Mouse (Mus musculus): ENCODE results near the gene Ngf.

Ngf gene

DNA sequence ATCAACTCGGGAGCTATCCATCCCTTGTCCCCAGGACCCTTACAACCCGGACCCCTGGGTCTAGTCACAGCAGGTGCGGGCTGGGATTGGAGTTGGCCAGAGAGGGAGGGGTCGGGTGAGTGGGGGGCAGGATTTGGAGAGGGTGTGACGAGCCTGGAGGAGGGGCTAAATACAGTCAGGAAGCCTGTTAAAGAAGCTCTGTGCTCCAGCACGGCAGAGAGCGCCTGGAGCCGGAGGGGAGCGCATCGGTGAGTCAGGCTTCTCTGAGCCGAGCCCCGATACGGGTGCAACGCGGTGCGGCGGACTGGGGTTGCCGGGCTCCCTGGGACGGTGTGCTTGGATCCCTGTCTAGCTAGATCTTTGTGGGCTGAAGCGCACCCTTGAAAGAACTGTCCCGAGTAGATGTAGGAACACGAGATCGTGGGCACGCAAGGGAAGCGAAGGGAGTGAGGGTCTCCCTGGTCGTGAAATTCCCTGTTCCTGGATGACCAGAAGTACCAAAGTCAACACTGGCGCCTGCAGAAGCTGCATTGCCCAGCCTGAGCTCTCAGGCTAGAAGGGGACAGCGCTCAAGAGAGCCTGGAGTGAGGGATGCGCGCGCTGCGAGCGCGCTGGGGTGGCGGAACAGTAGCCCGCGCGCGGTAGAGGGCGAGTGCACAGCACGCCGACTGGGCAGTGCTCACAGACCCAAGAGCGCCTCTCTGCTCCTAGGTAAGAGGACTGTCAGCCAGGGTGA is at the start of gene Ngf:
Ngf (plus strand) TSS at position 207 of the 736 bp plus-strand sequence.
- DNase-seq (ENCODE audit: extremely low spot score, low spot score): peak; percentile 49

DNA sequence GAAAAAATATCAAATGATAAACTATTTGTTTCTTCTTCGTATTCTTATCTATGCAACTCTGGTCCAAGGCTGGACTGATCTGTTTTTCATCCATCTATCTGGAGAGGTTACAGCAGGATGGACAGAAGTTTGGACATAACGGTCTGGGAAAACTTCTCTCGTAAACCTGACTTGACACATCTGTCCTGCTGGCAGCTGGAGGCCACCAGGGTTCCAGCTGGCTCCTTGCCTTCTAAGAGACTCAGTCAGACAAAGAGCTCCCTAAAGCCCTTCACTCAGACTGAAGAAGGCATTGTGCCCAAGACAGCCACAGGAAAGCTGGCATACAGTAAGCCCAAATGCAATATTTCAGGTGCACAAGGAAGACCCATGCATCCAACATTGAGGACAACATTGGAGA is 24.2 kb upstream of the Ngf start:
- no peak for DNase-seq (ENCODE audit: extremely low spot score, low spot score)

DNA sequence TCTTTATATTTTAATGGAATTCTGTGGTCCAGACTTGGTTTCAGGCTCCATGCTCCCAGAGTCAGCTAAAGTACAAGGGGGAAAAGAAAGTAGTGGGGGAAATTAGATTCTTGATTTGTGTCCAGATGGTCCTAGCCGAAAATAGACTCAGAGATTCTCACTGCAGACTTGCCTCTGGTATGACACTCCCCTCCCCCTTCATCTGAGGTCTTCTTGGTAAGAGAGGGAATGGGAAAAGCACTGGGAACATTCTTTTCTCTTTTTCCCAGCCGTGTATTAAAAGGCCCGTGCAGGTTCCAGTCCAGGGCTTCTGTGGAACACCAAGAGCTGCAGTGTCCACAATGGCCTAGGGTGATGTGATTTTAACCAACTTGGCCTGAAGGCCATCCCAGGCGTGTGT is 23.0 kb upstream of the Ngf start:
- DNase-seq (ENCODE audit: extremely low spot score, low spot score): no peak

DNA sequence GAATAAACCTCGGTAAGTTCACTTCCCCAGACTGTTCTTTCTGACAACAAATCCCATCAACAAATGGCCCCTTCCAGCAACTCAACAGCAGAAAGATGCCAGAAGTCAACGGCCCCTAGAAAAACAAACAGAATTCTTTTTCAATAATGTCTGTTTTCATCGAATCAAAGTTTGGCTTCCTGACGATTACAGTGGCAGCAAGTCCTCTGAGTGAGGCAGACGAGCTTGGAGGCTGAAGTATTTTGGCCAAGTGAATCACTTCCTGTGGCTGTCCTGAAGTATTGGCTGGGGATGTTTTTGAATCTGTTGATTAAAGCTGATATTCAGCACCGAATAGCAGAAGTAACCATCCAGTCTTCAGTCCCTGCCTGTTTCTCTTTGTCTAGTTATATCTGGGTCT is 15.2 kb upstream of the Ngf start:
- no peak for DNase-seq (ENCODE audit: extremely low spot score, low spot score)

DNA sequence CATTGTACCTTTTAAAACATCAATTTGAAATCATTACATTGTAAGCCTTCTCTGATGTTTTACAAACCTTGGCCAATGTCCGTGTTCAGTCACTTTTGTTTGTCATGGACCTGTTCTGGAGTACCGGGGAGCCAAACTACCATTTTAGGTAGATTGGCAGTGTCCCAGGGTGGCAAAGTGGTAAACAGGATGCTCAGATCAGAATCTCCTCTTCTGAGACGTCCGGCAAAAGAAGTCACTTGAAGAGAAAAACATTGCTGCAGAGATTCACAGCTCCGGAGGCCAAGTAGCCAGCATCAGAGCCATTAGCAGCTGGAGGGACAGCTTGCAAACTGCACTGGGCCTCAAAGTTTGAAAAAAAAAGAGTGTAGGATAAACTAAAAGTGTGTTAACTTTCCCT is 9.2 kb upstream of the Ngf start:
- no peak for DNase-seq (ENCODE audit: extremely low spot score, low spot score)

DNA sequence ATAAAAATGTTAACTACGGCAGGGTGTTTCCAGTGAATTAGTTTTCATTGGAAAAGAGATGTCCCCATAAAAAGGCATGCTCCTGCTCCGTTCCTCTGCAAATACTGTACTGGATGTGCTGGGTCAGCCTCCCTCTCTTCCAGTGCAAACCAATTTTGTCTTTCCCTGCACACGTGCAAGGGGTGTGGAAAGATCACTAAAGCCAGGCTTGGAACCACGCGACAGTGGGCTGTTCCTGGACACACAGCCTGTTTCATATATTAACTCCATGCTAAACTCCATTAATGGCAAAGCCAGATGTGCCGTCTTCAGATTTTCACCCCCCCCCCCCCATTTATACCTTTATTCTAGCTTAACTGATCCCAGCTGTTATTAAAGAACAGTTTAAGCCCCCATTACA is 8.7 kb upstream of the Ngf start:
- no peak for DNase-seq (ENCODE audit: extremely low spot score, low spot score)

DNA sequence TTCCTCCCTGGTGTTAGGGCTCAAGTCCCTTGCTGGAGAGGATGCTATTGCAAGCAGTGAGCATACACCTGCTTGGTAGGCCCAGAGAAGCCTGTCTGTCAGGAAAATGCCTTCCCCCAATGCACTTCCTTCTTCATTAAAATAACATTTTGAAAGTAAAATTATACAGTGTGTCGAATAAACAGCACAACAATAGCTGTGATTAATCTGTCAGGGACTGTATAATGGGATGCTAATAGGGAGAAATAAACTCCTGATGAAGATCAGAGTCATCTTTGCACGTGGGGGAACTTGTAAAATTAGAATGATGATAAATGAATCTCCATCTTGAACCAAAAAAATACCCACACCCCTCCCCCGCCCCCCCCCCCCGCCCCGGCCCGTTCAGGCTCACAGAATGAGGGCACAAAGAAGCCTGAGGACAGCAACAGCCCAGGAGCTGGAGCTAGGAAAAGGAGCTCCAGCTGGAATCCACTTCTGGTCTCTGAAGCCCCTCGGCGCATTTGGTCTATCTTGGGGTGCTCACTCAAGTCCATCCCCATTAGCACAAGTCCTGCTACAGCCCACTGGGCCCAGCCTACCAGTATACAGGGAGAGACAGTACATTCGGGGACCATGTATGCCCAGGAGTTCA is 6.9 kb upstream of the Ngf start:
- no peak for DNase-seq (ENCODE audit: extremely low spot score, low spot score)

DNA sequence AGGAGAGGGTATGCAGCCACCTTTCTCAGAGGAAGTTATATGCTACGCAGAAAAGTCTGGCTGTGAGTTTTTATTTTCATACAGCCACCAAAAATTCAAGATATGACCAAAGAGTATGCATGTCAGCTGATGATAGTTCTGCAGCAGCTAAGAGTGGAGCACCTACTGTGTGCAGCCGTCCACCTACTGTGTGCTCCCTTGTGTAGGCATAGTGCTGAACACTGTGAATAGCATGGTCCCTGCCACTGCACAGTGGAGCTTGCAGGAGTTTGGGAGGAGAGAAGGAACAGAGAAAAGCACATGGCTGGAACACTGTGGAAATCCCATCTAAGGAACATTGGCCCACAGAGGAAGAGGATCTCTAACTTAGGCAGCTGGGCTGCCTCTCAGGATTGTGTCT is 6.4 kb upstream of the Ngf start:
- no peak for DNase-seq (ENCODE audit: extremely low spot score, low spot score)

DNA sequence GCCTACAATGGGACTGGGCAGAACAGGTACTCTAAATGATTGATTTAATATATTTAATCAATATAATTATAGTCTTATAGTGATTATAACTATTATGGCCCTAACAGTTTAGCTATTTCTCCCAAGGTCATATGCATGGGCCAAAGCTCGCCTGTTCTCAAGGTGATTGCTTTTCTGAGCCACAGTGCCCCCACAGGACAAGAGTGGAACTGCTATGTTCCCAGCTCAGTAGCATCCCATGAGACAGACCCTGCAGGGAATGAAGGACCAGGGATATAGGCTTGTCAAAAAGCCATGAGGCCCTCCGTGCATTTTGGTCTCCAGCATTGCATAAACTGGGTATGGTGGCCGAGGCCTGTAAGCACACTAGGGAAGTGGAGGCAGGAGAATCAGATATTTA is 3.1 kb upstream of the Ngf start:
- DNase-seq (ENCODE audit: extremely low spot score, low spot score): peak; percentile 65

DNA sequence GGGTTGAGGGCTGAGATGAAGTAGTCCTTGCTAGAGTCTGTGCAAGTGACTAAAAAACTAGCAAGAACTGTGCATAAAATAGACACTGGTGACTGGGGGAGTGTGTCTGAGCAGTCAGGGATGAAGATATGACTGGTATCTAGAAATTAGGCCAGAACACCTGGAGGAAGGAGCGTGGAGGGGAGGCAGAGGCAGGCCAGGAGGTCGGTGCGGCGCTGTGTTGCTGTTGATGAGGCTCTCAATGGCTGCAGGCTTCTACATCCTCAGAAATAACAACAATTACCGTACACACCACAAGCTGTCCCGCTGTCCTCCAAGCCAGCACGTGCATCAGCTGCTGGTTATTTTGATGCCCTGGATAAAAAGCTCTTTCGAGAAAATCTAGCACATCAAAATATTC is 2.6 kb upstream of the Ngf start:
- DNase-seq (ENCODE audit: extremely low spot score, low spot score): no peak

DNA sequence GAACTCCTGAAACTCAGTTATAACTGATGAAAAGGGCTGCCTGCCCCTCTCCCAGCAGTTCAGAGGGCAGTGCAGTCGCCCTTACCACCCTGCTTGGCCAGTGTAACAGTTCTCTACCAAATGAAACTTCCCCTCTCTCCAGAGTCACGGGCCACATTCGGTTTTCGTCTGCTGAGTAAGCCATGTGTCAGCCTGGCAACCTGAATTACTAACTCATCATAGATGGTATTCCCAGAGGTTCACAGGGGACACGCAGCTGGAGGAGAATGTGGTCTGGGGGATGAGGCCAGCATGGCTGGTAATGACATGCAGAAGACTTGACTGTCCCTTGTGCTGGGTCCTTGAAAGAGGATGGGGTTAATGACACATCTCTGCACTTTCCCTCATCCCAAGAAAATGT is 1.5 kb downstream of the Ngf start:
- no peak for DNase-seq (ENCODE audit: extremely low spot score, low spot score)

DNA sequence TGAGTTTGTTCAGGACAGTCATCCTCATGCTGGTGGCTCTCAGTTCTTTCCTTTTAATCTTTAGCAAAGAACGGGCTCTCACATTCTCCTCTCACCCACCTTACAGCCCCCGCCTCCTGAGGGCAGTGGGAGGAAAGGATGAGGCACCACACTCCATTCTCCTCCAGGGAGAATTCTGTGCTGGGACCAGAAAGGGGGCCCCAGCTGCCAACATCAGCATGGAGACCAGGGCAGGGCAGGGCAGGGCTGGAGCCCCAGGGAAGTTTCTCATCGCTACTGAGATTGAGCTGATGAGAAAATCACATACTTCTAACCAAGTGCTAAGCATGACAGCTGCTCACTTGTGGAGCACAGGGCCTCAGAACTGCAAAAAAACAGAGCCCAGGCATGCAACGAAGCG is 2.1 kb downstream of the Ngf start:
- DNase-seq (ENCODE audit: extremely low spot score, low spot score): no peak

DNA sequence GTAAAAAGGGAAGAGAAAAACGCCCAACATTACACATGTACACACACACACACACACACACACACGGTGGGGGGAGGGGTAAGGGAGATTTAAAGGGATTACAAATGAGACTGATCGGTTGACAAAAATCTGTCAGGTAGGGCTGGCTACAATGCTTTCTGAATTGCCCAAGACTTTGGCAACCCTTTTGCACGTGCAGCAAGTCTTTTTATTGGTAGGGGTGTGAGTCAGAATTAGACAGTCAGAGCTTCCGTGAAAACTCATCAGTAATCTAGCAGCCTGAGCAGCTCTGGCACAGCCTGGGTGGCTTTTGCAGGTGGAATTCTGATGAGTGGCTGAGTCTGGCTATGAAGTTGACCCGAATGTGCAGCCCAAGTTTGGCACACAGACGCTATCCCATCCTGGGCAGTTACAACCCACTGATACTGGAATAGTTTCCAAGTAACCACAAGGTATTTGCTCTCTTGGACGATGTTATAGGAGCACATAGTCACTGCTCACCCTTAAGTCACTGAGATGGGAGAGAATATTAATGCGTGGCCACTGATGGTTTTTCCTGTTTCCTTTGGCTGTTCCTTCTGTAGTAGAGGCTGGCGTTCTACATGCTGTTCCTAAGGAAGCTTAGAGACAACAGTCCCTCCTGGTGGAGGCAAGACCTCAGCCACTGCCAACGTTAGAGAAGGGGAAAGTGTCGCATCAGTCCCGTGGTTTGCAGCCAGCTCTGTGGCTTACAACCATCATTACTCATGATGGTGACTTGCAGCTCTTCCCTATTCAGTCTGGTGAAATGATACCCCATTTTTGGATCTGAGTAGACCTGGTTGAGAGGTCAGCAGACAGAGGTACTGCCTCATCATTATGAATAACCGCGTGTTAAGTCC is 4.8 kb downstream of the Ngf start:
- DNase-seq (ENCODE audit: extremely low spot score, low spot score): no peak

DNA sequence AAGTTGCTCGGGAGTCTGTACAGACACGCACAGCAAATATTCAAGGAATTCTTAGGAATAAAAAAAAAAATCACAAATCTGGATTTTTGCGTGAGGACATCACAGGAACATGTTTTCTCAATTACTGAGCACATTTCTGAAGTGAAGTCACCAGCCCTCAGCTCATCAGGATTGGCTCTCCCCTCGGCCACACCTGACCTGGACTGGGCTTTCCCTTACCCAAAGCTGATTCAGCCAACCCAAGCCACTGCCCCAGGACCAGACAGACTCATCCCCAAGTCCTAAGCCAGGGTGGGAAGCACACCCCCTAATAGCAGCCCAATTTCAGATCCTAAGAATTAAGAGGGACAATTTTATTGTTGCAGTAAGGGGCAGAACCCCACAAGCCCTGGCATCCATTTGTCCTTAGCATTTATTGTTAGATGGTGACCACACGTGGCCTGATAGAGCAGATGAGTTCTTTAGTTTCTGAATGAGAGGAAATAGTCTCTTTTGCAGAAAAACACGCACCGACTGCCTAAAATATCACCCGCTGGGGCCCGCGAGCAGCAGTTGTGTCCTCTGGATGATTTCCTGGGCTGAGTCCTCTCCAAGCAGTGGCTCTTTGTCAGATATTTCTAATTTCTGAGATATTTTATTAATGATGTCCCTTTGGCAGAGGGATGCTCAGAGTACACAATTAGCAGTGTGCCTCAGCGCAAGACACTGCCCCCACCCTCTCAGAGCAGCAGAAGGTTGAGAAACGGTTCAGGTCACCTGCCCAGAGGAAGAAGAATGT is 8.4 kb downstream of the Ngf start:
- DNase-seq (ENCODE audit: extremely low spot score, low spot score): no peak

DNA sequence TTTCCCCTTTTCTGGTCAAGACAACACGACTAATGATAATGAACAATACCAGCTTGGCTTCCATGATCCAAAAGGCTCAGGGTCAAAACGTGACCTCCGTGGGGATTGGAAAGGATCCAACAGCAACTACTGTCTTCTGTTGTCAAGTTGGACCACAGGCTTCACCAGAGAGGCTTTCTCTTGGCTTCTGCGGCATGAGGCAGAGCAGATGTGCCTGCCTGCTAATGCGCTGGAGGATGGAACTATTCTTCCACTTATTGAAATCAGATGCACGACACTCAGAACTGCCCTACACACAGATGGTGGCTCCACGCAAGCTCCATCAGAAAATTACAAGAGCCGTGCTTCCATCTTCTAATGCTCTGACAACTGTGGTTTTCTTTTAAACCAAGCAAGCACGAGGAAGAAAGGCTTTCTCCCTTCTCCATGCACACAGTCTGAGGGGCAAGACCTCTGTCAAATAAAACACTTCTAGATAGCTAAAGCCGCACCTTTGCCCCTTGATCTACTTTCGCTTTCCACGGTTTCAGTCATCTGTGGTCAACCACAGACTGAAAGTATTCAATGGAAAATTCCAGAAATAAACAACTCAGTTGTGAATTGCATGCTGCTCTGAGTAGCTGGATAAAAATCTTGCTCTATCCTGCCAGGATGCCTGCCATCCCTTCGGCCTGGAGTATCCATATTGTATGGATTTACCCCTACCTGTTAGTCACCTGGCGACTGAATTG is 20.8 kb downstream of the Ngf start:
- DNase-seq (ENCODE audit: extremely low spot score, low spot score): no peak

DNA sequence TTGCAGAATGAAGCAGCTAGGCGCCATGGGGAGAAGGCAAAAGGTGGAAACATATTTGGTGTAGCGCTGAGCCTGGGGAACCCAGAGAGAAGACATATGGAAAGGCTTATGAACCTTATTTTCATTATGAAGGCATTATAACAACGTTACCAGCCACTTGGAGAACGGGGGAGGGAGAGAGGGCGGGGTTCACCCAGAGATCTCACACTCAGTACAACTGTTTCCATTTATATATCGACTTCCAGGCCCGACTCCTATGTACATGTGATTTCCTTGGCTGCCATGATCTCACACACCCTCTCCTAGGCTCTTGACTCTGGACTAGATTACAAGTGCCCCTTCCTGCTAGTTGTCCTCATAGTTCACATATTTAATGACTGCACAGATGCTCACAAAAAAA is 28.4 kb downstream of the Ngf start:
- DNase-seq (ENCODE audit: extremely low spot score, low spot score): no peak

DNA sequence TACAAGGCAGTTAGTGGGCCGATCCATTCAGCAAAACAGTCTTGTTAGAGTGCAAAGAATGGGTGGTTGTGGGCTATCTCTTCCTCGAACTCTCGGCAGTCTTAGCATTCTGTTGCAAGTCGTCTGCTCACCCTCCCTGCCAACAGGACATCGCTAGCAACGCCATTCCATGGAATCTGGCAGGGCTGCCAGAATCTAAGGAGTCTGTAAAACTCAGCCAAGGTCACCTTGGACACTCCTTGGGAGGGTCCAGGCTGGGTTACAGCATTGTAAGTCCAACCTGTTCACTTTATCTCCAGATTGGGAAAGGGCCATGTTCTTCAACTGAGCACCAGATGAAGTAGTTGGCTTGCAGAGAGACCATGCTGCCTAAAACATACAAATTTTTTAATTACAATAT is 29.2 kb downstream of the Ngf start:
- no peak for DNase-seq (ENCODE audit: extremely low spot score, low spot score)

DNA sequence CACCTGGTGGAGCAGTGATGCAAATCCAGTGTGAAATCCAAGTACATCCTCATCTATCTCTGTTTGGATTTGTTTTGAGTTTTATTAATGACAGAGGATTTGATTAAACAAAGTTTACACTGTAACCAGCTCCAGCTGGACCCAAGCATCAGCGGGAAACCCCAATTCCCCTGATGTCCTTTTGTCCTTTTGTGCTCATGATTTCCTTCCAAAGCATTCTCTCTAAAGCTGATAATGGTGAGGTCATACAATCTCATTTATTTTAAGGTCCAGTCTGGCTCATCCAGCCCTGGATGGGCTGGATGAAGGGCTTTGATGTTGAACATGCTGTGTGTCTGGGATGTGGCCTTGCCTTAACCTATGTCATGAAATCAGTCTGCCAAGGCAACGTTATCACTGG is 30.3 kb downstream of the Ngf start:
- no peak for DNase-seq (ENCODE audit: extremely low spot score, low spot score)

DNA sequence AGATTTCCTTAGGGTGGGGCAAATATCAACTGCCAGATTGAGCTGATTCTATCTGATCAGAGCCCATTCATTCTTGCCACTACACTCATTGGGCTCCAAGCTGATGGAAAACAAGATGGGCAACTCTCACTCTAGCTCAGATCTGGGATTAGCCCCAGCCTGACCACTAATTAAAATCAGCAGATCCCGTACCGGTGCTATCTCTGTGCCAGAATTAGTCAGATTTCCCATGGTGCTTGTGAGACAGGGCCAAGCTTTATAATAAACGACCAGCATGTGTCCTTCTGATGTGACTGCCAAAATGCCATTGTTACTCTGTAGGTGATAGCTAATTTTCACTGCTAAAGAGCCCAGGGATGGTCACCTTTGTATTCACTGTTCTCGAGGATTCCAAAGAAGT is 31.5 kb downstream of the Ngf start:
- no peak for DNase-seq (ENCODE audit: extremely low spot score, low spot score)

DNA sequence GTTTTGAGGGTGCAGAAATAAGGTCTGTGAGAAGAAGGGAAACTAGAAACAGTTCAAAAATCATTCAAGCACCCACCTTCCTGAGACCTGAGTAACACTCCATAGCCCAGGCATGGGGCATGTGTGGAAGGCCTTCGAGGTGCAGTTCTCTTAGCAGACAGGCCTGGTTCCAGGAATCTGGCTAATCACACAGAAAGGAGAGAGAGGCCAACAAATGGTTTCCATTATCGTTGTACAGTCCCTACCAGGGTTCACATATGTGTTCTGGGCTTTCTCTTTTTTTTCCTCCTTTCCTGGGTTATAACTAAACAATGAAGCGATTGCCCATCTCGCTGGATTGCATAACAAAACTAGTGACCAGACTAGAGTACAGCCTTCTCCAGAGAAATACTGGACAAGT is 35.4 kb downstream of the Ngf start:
- no peak for DNase-seq (ENCODE audit: extremely low spot score, low spot score)

DNA sequence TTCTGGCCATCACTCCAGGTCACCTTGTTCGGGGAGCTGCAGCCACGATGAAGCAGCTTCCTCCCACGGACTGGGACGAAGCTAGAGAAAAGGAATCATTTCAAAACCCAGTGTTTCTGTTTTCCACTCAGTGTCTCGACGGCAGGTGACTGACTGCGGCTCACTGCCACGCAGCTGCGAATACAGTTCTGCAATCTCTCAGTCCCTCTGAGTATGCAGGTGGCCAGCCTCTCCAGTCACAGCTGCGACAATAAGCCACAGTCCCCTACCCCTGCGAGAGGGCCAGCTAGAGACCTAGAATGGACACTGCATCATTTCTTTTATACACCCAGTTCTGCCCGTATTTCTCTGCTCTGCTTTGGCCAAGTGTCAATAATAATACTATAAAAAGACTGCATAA is 36.3 kb downstream of the Ngf start:
- no peak for DNase-seq (ENCODE audit: extremely low spot score, low spot score)
